Mouse (Mus musculus): Measurements from ENCODE around the gene Sae1.

Sae1 gene

GRCm38 (mm10) chr7:16387160-16388041 is at the start of gene Sae1:
Gene Sae1, minus strand, starts transcription at chr7:16387806.
- DNase-seq (ENCODE audit: inconsistent age in 2 of 2, low spot score in 1 of 2) = peak; percentile 98

DNA sequence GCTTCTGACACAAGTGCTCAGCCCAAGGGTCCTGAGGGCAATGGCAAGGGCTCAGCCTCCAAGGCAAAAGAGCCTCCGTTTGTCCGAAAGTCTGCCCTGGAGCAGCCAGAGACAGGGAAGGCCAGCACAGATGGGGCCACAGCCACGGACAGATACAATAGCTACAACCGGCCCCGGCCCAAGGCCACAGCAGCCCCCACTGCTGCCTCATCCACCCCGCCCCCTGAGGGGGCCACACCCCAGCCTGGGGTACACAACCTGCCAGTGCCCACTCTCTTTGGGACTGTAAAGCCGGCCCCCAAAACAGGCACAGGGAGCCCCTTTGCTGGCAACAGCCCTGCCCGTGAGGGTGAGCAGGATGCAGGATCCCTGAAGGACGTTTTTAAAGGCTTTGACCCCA is 47.5 kb upstream of the Sae1 start:
- DNase-seq (ENCODE audit: inconsistent age in 2 of 2, low spot score in 1 of 2) = no peak

- no peak for DNase-seq (ENCODE audit: inconsistent age in 2 of 2, low spot score in 1 of 2)
These were observed 45.9 kb upstream of the Sae1 start for GRCm38 (mm10) chr7:16433352-16433971.

DNA sequence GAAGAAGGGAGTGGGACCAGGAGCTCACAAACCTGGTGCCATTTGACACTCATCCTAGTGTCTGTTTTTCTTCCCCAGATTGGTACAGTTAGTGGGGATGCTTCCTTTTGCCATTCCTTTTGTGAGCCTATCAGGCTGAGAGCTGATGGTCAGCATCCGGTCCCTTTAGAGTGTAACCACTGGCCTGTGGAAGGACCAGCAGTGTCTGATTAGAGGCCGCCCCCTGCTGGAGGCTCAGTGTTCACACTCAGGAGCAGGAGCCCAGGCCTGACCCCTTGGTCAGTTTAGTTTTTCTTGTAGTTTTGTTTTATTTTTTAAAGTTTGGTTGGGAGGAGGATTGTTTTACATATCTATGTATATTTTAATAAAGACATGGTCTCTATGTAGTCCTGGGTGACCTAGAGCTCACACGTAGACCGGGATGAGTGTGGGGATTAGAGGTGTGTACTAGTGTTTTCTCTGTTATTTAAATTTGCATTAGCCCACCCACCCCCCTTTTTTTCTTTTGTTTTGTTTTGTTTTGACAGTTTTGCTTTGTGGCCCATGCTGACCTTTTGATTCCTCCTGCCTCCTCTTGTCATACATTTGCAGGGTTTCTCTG is 38.6 kb upstream of the Sae1 start:
- DNase-seq (ENCODE audit: inconsistent age in 2 of 2, low spot score in 1 of 2) = peak; percentile 81 to 92

GRCm38 (mm10) chr7:16425721-16426120 is 38.1 kb upstream of the Sae1 start:
- DNase-seq (ENCODE audit: inconsistent age in 2 of 2, low spot score in 1 of 2) = no peak

DNA sequence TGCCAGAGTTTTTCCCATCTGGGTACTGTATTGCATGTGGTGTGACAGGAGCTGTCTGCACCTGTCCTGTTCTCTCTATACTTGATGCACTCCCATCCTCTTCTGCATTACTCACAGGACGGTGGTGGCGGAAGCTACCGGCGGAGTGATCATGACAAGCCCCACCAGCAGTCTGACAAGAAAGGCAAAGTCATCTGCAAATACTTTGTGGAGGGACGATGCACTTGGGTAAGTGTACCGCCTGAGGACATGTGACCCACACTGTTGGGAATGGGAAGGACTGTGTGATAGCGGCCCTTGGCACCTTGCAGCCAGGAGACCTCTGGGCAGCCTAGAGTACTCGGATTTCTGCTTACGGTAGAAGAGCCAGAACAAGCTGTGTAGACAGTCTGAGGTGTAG is 36.1 kb upstream of the Sae1 start:
- DNase-seq (ENCODE audit: inconsistent age in 2 of 2, low spot score in 1 of 2) = no peak

GRCm38 (mm10) chr7:16422222-16422856 is 34.7 kb upstream of the Sae1 start:
- DNase-seq (ENCODE audit: inconsistent age in 2 of 2, low spot score in 1 of 2) = no peak

- DNase-seq (ENCODE audit: inconsistent age in 2 of 2, low spot score in 1 of 2) = no peak
These were observed 33.0 kb upstream of the Sae1 start for GRCm38 (mm10) chr7:16420493-16421118.

- no peak for DNase-seq (ENCODE audit: inconsistent age in 2 of 2, low spot score in 1 of 2)
These were observed 31.1 kb upstream of the Sae1 start for GRCm38 (mm10) chr7:16418713-16419112.

GRCm38 (mm10) chr7:16417141-16417771 is 29.6 kb upstream of the Sae1 start:
- DNase-seq (ENCODE audit: inconsistent age in 2 of 2, low spot score in 1 of 2) = peak in 1 of 2 experiments; percentile 60

DNA sequence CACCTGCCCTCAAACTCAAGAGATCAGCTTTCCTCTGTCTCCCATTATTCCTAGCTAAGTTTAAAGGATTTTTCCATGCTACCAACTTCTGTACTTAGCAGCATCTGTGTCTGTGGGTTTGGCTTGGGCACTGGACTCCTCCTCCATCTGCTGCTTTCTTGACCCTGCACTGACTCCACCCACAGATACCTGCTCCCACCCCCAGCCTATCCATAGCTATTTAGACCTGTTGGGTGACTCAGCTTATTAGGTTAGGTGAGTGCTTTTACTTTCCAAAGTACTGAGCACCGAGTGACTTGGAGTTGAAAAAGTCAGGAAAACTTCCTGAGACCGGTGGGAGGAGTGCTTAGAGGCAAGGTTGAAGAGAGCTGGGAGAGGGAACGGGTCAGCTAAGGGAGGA is 27.8 kb upstream of the Sae1 start:
- DNase-seq (ENCODE audit: inconsistent age in 2 of 2, low spot score in 1 of 2) = no peak

- no peak for DNase-seq (ENCODE audit: inconsistent age in 2 of 2, low spot score in 1 of 2)
These were observed 25.3 kb upstream of the Sae1 start for GRCm38 (mm10) chr7:16412930-16413329.

DNA sequence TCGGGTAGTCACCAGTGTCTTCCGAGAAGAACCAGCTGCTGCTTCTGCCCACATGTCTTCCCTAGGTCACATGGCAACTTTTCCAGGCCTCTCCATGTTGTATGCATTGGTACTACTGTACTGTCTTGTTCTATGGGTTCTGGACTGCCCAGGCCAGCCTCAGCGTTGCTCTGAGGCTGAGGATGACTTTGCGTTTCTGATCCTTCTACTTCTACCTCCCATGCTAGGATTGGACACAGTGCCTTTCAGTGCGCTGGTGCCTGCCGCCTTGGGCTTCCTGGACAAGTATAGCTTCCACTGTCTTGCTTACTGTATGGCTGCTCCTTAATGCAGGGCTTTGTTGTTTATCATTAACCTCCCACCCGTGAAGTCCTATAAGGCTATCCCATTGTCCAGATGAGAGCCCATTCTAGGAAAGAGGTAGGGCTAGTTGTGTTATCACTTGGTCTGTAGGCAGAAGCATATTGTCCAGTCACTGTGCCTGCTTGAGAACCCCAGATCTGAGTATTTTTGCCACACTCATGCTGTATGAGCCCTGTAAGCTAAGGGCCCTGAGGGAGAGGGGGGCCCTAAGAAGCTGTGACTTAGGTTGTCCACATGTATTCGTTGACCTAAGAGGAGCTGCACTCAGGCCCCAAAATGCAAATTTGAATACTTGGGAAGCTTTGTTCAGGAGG is 24.8 kb upstream of the Sae1 start:
- no peak for DNase-seq (ENCODE audit: inconsistent age in 2 of 2, low spot score in 1 of 2)

DNA sequence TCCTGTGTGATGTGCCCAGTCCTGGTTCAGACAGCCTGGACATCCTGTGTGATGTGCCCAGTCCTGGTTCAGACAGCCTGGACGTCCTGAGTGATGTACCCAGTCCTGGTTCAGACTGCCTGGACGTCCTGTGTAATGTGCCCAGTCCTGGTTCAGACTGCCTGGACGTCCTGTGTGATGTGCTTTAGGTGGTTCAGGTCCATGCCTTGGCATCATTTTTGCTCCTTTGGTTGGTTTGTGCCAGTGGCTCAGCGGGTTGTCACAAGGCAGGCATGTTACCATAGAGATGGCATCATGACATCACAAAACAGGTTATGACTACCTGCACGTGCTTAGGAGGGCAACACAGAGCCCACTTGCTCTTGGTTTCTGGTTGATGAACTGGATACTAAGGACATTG is 23.5 kb upstream of the Sae1 start:
- no peak for DNase-seq (ENCODE audit: inconsistent age in 2 of 2, low spot score in 1 of 2)

GRCm38 (mm10) chr7:16406978-16407377 is 19.4 kb upstream of the Sae1 start:
- no peak for DNase-seq (ENCODE audit: inconsistent age in 2 of 2, low spot score in 1 of 2)

- peak; percentile 61 to 89 for DNase-seq (ENCODE audit: inconsistent age in 2 of 2, low spot score in 1 of 2)
These were observed 18.1 kb upstream of the Sae1 start for GRCm38 (mm10) chr7:16405516-16406351.

- DNase-seq (ENCODE audit: inconsistent age in 2 of 2, low spot score in 1 of 2) = peak in 1 of 2 experiments; percentile 63
These were observed 17.5 kb upstream of the Sae1 start for GRCm38 (mm10) chr7:16405073-16405455.

DNA sequence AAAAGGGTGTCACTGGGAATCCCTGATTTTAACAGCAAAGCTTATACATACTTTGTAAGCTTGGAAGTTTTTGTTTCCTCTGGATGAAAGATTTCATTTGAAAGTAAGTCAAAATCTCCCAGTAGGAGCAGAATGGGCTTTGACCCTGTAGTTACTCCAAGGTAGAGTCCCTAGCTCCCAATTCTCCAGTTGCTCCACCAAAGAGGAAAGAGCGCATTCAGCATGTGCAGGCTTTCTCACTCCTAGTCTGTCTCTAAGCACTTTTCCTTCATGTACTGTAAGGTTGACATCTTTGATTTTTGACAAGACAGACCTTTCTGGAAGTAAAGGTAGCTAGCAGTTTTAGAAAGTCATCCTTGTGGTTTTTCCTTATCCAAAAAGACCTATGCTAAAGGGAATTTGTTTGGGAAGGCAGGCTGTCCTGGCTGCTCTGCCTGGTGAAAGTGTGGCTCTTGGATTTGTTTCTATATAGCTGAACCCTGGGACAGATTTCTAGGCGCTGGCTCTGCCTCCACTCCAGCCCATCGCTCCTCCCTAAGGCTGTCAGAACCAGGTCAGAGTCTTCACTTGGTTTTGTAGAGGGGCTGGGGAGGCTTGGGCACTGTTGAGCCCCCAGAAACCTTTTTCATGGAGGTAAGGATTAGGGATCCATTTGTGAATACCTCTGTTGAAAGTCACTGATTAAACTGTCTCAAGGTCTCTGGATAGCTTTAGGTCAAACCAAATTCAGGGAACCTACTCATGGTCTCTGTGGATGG is 16.9 kb upstream of the Sae1 start:
- DNase-seq (ENCODE audit: inconsistent age in 2 of 2, low spot score in 1 of 2) = peak; percentile 31 to 85
